Mouse (Mus musculus) urinary bladder, postnatal 10 days (tissue): ENCODE data around the gene Pxn.

Experiments used
- DNase-seq: peaks from one replicate; pipeline ENCODE4 v3.0.0; 2022; ENCODE audit warnings: low spot score

Pxn gene

DNA sequence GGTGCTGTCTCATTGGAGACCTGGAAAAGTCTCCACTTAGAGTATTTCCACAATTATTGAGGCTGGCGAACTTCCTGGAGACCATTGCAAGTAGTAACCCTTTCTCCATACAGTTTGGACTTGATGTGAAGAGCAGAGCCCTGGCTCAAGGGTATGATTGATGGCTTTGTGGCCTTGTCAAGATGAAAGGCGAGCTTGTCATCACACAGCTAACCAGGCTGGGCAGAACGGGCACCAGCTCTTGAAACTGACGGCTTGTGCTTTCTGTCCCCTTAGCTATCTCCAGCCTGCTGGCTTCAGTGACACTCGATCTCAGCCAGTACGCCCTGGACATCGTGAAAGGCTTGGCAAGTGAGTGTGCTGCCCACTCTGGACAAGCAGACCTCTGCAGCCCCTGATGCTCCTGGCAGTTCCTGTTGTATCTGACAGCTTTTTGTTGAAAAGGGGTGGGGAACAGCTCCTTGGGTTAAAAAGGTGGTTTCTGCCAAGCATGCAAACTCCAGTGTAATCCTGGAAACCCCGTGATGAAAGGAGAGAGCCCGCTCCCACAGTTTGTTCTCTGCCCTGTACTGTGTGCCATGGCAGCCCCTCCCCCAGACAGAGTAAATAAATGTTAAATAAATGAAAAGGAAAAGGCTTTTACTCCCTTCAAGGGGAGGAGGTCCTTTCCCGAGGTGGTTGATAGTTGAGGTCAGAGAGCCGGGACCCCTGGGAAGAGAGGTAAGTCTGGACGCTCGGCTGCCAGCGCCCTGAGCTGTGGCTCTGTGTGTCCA lies 73.9 kb downstream of the Pxn start:
- DNase-seq, result no peak

DNA sequence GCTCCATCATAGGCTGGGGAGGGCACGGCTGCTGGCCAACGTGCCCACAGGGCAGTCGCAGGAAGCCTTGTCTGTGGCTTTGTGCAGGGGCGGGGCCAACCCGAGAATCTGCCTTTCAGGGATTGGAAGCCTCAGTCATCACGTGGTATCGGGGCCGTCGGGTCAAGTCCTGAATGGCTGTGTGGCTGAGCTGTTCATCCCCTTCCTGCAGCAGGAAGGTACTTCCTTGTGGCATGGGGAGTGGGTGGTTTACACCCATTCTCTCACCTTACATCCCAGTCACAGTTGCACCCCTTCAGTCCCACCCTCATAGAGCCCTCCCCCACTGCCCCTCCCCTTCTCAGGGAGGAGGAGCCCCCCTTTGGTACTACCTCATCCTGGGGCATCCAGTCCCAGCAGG lies 75.2 kb downstream of the Pxn start:
- DNase-seq, result no peak

- no peak for DNase-seq
Measured at GRCm38 (mm10) chr5:115585616-115586015, 79.1 kb downstream of the Pxn start.

DNA sequence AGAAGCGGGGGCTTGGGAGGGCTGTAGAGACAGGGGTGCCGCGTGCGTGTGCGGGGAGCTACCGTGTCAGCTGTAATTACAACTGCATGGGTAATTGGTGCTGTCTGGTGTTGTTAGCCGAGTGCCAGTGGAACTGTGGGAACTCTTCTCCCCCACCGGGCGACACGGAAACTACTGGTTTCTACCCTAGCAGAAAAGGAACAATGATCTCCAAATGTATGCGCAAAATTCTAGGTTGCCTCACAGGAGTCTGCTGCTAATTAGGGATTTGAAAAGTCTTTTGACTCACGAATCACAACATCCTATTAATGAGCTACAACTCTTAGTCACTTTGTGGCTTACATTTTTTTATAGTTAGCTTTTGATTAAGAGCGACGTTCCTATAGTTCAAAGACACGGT lies 79.7 kb downstream of the Pxn start:
- DNase-seq, result no peak

DNA sequence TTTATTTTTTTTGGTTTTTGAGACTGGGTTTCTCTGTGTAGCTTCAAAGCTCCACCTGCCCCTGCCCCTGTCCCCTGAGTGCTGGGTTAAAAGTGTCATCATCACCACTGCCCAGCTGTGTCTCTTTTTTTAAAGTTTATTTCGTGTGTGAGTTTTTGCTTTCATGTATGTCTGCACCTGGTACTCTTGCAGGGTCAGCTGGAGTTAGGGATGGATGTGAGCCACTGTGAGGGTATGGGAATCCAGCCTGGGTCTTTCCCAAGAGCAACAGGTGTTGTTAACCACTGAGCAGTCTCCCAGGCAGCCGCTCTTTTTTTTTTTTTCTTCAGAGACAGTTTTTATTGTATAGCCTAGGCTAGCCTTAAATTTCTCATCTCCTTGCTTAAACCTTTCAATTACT lies 80.3 kb downstream of the Pxn start:
- DNase-seq, result no peak

DNA sequence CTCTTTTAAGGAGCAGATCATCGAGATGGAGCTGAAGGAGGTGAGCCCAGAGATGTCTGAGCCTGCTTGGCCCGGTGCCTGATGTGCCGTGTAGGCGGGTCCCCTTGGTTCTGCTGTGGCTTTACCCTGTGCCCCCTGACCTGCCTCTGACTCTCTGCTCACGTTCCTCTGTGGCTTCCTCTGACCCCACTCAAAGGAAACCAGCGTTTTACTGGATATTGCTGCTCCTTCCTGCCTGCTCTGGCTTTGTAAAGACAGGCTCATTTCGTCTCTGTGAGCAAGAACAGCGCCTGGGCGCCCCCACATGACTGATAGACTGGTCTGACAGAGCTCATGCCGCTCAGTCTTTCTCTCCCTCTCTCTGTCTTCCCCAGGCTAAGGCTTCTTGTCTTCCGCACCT lies 84.6 kb downstream of the Pxn start:
- no peak for DNase-seq

GRCm38 (mm10) chr5:115591506-115591905 lies 85.0 kb downstream of the Pxn start:
- DNase-seq, result no peak

GRCm38 (mm10) chr5:115603561-115603960 lies 97.1 kb downstream of the Pxn start:
- no peak for DNase-seq
